Mouse (Mus musculus): ENCODE measurements around the gene Hist1h4k.
"Not testable (repeated sequence)": the region's sequence is repeated elsewhere in the genome, so short reads cannot be mapped to it uniquely, and the experiment has no call there.

Hist1h4k gene

DNA sequence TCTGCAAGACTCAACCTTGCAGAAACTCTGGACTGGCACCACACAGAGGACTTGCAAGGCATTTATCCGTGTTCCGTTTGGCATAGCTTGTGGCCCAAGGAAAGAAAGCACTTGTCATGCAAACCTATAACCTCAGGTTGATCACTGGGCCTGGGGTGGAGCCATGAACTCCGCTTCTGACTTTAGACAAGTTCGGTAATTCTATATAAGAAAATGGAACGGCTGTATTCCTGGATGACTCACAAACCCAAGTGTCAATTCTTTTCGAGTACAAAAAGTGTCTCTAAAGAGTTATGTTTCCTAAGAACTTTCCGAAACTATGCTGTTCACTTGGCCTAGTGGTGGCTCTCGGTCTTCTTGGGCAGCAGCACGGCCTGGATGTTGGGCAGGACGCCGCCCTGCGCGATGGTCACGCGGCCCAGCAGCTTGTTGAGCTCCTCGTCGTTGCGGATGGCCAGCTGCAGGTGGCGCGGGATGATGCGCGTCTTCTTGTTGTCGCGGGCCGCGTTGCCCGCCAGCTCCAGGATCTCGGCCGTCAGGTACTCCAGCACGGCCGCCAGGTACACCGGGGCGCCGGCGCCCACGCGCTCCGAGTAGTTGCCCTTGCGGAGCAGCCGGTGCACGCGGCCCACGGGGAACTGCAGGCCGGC is 29.1 kb downstream of the Hist1h4k start:
- not testable (repeated sequence) for DNase-seq (ENCODE audit: extremely low spot score, low read depth, low spot score)

DNA sequence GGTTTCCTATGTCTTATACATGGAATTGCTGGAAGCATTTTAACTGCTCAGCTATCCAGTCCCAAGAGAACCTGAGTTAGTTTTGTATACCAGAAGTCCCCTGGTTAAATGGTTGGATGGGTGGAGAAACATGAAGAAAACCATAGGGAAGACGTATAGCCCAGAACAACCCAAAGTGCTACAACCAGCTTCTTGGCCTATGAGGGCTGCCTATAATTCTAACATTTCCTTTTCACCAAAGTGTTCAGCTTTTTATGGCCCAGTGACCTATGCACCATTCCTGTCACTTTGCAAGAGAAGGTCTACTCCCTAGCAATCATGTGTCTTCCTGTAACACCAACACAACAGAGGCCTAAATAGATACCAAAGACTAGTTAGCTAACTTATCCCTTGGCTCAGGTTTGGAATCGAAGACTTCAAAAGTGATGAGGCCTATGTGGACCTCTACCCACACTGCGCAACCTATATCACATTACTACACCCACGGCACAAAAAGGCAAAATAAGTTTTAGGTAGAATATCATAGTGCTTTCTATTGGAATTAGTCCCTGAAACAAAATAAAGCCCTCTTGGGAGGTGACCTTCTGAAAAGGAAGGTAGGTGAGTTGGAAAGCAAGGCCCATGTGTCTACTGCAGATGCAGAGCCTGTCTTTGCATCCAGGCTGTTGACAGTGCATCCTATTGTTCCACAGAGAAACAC is 31.8 kb downstream of the Hist1h4k start:
- DNase-seq (ENCODE audit: extremely low spot score, low read depth, low spot score), result peak; percentile 75

DNA sequence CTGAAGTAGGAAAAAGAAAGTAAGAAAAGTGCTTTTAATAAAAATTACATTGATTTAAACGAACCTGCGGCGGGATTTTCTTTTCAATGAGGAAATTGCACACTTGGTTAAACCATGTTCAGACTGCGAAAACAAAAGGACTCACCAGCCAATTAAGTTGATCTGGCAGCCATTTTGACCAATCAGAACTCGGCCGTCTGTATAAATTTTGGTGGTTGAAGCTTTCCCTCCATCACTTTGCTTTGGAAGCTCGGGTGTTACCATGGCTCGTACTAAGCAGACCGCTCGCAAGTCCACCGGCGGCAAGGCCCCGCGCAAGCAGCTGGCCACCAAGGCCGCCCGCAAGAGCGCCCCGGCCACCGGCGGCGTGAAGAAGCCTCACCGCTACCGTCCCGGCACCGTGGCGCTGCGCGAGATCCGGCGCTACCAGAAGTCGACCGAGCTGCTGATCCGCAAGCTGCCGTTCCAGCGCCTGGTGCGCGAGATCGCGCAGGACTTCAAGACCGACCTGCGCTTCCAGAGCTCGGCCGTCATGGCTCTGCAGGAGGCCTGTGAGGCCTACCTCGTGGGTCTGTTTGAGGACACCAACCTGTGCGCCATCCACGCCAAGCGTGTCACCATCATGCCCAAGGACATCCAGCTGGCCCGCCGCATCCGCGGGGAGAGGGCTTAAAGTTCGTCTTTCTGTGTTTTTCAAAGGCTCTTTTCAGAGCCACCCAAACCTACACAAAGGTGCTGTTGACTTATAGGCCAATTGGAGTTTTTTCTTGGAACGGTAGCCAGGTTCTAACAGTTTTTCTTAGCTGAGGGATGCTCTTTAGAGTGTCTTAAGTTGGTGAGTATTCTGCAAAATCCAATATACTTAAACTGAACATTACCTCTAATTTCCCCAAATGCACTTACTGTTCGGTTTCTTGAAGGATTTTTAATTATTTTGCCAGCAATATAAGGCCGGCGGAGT is 32.6 kb downstream of the Hist1h4k start, which contains the start of gene Hist1h3h:
Hist1h3h (plus strand) TSS at position 263 of the 961 bp plus-strand sequence.
- not testable (repeated sequence) for DNase-seq (ENCODE audit: extremely low spot score, low read depth, low spot score)

DNA sequence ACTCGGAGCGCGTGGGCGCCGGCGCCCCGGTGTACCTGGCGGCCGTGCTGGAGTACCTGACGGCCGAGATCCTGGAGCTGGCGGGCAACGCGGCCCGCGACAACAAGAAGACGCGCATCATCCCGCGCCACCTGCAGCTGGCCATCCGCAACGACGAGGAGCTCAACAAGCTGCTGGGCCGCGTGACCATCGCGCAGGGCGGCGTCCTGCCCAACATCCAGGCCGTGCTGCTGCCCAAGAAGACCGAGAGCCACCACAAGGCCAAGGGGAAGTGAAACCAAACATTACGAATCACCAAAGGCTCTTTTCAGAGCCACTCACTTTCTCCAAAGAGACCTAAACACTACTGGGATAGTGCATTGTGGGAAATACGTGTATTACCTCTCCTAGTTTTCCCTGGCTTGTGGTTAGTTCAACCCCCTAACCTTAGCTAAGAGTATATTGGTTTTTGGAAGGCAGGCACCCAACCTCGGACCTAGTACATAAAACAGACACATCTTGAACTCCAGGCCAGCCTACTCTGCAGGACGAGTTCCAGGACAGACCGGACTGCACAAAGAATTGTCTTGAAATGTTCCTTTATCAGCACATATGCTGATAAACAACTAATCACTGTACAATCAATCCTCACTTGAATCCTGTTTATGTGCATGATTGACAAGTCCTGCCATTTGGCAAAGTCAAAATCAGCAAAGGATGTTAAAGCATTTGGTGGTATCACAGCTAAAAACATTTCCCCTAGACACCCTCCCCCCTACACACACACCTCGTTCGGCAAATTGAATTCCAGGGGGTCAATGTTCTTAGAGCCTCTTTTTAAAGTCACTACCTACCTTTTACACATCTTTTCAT is 33.5 kb downstream of the Hist1h4k start:
- peak; percentile 95 for DNase-seq (ENCODE audit: extremely low spot score, low read depth, low spot score)

DNA sequence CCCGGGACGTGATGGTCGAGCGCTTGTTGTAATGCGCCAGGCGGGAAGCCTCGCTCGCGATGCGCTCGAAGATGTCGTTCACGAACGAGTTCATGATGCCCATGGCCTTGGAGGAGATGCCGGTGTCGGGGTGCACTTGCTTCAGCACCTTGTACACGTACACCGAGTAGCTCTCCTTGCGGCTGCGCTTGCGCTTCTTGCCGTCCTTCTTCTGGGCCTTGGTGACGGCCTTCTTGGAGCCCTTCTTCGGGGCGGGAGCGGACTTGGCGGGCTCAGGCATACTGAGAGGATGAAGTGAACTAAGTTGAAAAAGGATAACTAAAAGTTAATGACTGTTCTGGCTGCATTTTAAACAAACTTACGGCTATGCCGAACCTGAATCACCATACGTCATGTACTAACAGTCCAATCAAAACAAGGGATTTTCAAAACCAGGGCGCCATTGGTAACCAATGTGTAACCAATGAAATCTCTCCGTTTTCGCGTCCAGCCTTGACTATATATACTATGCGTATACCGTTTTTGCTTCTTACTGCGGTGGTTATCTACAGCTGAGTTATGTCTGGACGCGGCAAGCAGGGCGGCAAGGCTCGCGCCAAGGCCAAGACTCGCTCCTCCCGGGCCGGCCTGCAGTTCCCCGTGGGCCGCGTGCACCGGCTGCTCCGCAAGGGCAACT is 34.3 kb downstream of the Hist1h4k start, which contains the start of the genes Hist1h2bl and Hist1h2ai:
Hist1h2bl (minus strand) TSS at position 280 of the 676 bp plus-strand sequence.
Hist1h2ai (plus strand) TSS at position 559 of the 676 bp plus-strand sequence.
- DNase-seq (ENCODE audit: extremely low spot score, low read depth, low spot score), result peak; percentile 98

DNA sequence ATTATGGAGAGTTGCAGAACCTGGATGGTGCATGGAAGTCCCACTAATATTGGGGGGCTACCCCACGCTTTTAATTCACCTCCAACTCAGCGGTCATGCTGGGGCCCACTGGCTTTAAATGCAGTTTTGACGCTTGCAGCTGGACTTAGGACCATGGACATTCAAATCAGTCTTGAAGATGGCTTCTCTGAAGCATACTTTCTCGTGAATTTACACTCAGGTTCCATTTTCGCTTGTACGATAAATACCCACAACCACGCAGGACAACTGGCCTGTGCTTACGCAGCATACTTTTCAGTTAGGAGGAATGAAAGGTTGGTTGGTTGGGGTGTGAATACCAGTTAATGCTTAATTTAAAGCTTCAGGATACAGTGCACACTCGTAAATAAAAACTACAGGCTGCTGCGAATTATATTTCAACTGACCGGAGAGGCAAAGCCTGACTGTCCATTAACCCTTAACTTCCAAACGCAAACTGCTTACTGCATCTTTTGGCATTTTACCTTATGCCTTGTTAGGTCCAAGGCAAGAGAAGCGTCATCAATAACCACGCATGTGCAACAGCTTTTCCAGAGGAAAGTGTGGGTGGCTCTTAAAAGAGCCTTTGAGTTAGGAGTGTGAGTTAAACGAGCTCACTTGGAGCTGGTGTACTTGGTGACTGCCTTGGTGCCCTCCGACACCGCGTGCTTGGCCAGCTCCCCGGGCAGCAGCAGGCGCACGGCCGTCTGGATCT is 35.0 kb downstream of the Hist1h4k start:
- DNase-seq (ENCODE audit: extremely low spot score, low read depth, low spot score), result no peak

DNA sequence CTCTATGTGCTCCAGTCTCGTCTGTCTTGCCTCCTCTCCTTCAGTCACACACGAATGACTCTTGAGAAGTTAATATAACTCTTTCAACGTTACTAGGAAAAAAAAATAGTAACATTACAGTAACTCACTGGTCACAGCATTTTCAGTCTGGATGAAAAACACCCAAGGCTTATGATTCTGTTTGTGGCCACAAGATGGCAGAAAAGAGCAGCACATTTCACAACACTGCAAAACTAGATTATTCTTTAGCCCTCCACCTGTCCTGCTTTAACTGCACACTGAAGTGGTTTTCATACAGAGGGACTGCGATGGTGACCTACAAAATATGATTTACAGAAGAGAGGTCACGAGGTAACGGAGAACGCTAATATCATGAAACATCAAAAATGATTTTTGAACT is 35.6 kb downstream of the Hist1h4k start:
- DNase-seq (ENCODE audit: extremely low spot score, low read depth, low spot score), result peak; percentile 73

DNA sequence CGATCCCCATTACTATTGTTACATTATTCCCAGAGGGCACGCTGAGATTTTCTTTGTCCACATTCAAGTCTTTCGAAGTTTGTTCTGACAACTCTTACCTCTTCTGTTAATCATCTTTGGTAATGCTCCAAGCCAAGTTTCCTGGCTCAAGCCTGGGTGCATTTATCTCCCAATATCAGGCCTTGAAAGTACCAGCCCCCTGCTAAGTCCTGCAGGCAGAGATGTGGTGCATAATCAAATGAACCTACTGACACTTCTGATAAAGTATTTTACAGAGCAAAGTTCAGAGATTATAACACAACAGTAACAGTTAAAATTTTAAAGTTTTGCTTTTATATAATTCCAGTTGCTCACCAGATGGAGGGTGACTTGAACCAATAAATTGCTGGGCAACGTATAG is 38.6 kb downstream of the Hist1h4k start:
- no peak for DNase-seq (ENCODE audit: extremely low spot score, low read depth, low spot score)

DNA sequence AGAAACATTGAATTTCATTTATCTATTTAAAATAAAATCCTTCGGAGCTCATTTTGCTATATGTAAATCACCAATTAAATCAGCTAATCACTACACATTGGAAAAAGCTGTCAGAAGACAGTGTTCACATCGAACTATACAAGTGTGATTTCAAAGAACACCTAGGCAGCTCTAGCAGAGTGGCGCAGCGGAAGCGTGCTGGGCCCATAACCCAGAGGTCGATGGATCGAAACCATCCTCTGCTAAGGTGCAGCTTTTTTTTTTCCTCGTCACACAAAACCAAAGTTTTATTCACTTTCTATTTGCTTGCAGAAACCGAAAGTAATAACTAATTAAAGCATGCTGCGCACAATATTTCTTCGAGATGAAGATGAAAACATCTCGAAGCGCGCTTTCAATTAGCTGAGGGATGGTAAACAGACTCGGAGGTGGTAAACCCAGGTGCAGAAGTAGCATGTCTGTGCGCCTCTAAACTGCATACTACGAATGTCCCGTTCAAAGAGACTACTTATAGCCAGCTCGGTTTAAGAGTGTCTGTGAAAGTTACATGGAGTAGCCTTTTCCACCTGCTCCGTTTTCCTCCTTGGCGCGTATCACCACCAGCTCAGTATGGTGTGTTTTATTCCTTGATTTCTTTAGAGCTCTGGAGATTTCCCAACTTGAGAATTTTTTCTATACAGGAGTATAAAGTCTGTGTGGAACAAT is 39.3 kb downstream of the Hist1h4k start:
- DNase-seq (ENCODE audit: extremely low spot score, low read depth, low spot score), result peak; percentile 73

DNA sequence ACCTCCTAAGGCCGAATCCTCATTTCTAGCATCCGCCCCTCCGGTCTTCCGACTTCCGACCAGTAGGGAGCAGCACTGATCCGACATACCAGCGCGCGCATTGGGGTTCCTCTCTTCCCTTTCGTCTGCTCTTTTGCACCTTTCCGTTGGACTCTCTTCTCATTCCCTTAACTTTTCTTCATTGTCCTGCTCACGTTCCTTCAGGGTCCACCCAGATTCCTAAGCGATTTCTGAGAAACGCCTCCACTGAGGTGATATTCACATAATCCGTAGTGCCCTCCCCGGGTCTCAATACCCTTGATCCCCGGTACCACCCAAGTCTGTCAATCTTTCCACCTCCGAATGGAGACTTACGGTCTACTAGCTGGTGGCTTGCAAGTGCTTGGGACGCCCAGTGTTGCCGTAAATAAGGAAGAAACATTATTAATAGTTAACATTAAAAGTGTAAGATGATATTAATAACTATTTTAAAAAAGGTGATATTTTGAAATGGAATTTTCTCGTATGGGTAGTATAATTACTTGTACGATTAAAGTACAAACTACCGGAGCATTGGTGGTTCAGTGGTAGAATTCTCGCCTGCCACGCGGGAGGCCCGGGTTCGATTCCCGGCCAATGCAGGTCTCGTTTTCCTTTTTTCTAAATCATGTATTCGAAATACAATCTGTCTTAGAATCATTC is 40.1 kb downstream of the Hist1h4k start:
- peak; percentile 73 for DNase-seq (ENCODE audit: extremely low spot score, low read depth, low spot score)

DNA sequence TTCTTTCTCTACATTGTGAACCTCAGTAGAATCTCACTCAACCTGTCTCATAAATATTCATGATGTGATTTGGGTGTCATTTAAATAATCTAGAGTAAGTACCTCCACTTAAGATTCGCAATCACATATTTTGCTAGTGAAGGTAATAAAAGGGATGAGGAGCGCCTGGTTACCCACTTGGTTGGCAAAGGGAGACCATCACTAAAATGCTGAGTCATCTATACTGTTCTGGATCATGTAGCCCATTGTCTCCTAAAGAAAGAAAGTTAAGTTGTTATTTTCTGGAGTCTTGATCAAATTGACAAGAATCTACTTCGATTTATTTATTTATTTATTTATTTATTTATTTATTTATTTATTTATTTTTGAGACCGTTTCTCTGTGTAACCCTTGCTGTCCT is 43.6 kb downstream of the Hist1h4k start:
- no peak for DNase-seq (ENCODE audit: extremely low spot score, low read depth, low spot score)
